Mouse (Mus musculus): ENCODE results near the gene 1600015I10Rik.

DNA sequence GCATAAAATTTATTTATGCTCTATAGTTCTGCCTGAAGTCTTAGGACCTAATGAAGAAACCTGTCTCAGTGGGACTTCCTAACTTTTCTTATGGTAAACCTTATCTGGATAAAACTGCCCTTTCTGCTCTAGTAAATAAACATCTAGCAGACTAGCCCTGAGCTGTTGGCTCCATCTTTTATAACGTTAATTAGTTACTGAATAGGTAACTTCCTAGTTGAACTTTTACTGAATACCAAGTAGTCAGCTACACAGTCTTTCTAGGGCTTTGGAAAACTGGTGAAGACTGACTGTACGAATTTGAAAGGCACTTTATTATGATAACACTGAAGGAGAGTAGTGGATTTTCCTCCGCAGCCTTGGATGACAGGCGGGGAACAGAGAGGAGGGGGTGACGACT lies 33.8 kb upstream of the 1600015I10Rik start:
- TF ChIP-seq CTCF (conservative IDR thresholded peaks at IDR 0.05; ENCODE audit: insufficient read depth, insufficient read length, low read depth, low read length) = no peak
- TF ChIP-seq POLR2A (IDR thresholded peaks at IDR 0.05; ENCODE audit: low read depth, low read length) = no peak
